Mouse (Mus musculus) limb, embryonic 15.5 days (tissue): ENCODE results near the gene Arhgef18. TPM values are rescaled to one million over a fixed set of nuclear protein-coding genes. Genes with fewer than 3 reads are reported as not detected.
A peak's percentile ranks its signal among the peaks of the same experiment; 100 is the strongest.

Experiments used
- ATAC-seq: fragments of 200-750 bp; cut with Nextera tagmentation; 2 replicates; pipeline ENCODE4 v1.8.0; 2017; ENCODE audit warnings: low read depth, moderate TSS enrichment; ENCODE audit not compliant: insufficient number of reproducible peaks, low FRiP score, low TSS enrichment
- H3K27ac ChIP-seq: fragments of 300-500 bp; sonication (generic); 2 replicates; pipeline ENCODE4 v1.5.1; 2015; ENCODE audit warnings: moderate library complexity, mild to moderate bottlenecking, inconsistent platforms
- H3K27me3 ChIP-seq: fragments of 300-500 bp; sonication (generic); 2 replicates; pipeline ENCODE4 v1.6.1; 2015; ENCODE audit warnings: inconsistent platforms
- H3K36me3 ChIP-seq: fragments of 300-500 bp; sonication (generic); 2 replicates; pipeline ENCODE4 v1.6.1; 2015; ENCODE audit warnings: inconsistent platforms
- H3K4me1 ChIP-seq: fragments of 300-500 bp; sonication (generic); 2 replicates; pipeline ENCODE4 v1.6.1; 2015; ENCODE audit warnings: inconsistent platforms
- H3K4me2 ChIP-seq: fragments of 300-500 bp; sonication (generic); 2 replicates; pipeline ENCODE4 v1.6.1; 2015; ENCODE audit warnings: mild to moderate bottlenecking, inconsistent platforms
- H3K4me3 ChIP-seq: fragments of 300-500 bp; sonication (generic); 2 replicates; pipeline ENCODE4 v1.5.1; 2015; ENCODE audit warnings: mild to moderate bottlenecking, inconsistent platforms
- H3K9ac ChIP-seq: fragments of 300-500 bp; sonication (generic); 2 replicates; pipeline ENCODE4 v1.6.1; 2015; ENCODE audit warnings: inconsistent platforms
- H3K9me3 ChIP-seq: fragments of 300-500 bp; sonication (generic); 2 replicates; pipeline ENCODE4 v1.6.1; 2016; ENCODE audit warnings: inconsistent platforms
- WGBS: fragments of 180-500 bp; shearing (Covaris S2); methylation state at CpG from one replicate; pipeline ENCODE4 v1.1.7; 2015; 5-methylcytosine and 5-hydroxymethylcytosine counted together
- polyA plus RNA-seq: library from polyadenylated mRNA; unstranded; fragments of >200 nt; fragmentation: Nextera tagmentation; extraction: Ambion mirVana; gene quantifications from 2 replicates; pipeline ENCODE4 v1.2.1, GENCODE M21; 2015

The Arhgef18 gene
- polyA plus RNA-seq, 1 experiment from 2014 or later: 8.4 TPM

- Histone ChIP-seq H3K4me3 (peak within 1 kb of the TSS; percentile 56), H3K9me3 (no peaks in the 10 kb centered on the region), H3K27me3 (no peaks in the 10 kb centered on the region), H3K4me2 (peak within 1 kb of the TSS; percentile 75), H3K9ac (peak within 1 kb of the TSS; percentile 45), H3K27ac (peak within 1 kb of the TSS; percentile 82), H3K4me1 (peaks cover 8% of the 10 kb centered on the region; the same call in 1 of the 2 replicates), H3K36me3 (no peaks in the 10 kb centered on the region)
- ATAC-seq: peak; percentile 85
- WGBS: 6% methylated on average over 32 of the region's 32 CpGs
Measured at GRCm38 (mm10) chr8:3467006-3467885, 74.4 kb downstream of the Arhgef18 start, which contains the start of gene Pex11g. Gene Pex11g (minus strand): TSS chr8:3467680.

GRCm38 (mm10) chr8:3467886-3468545 lies 75.2 kb downstream of the Arhgef18 start:
- ATAC-seq: no peak
- Histone ChIP-seq H3K27ac (peak overlapping the region; percentile 82), H3K36me3 (no peaks in the 10 kb centered on the region), H3K27me3 (no peaks in the 10 kb centered on the region), H3K9ac (peak overlapping the region; percentile 45; the same call in 1 of the 2 replicates), H3K9me3 (no peaks in the 10 kb centered on the region), H3K4me2 (peak overlapping the region; percentile 75), H3K4me1 (peaks cover 8% of the 10 kb centered on the region; the same call in 1 of the 2 replicates), H3K4me3 (peak overlapping the region; percentile 56)
- WGBS: 54% methylated on average over 9 of the region's 9 CpGs

- Histone ChIP-seq H3K27me3 (no peaks in the 10 kb centered on the region), H3K36me3 (no peaks in the 10 kb centered on the region), H3K4me2 (no peak overlapping the region), H3K4me1 (peaks cover 8% of the 10 kb centered on the region; the same call in 1 of the 2 replicates), H3K9me3 (no peaks in the 10 kb centered on the region), H3K9ac (no peak overlapping the region), H3K4me3 (no peak overlapping the region), H3K27ac (no peak overlapping the region)
- ATAC-seq: no peak
- 94% methylated on average over 1 of the region's 1 CpGs for WGBS
Measured at GRCm38 (mm10) chr8:3468838-3469237, 76.0 kb downstream of the Arhgef18 start.

GRCm38 (mm10) chr8:3470562-3470961 lies 77.8 kb downstream of the Arhgef18 start, which contains the start of gene Tex45:
Gene Tex45 (plus strand): TSS chr8:3470862.
- Histone ChIP-seq H3K4me3 (no peak within 1 kb of the TSS), H3K9me3 (no peaks in the 10 kb centered on the region), H3K4me2 (no peak within 1 kb of the TSS), H3K27me3 (peaks cover 5% of the 10 kb centered on the region; the same call in 1 of the 2 replicates), H3K9ac (no peak within 1 kb of the TSS), H3K36me3 (no peaks in the 10 kb centered on the region), H3K4me1 (peaks cover 8% of the 10 kb centered on the region; the same call in 1 of the 2 replicates), H3K27ac (no peak within 1 kb of the TSS)
- ATAC-seq: no peak

GRCm38 (mm10) chr8:3475715-3476429 lies 83.1 kb downstream of the Arhgef18 start:
- peaks cover 12% of the 10 kb centered on the region for H3K27me3 ChIP-seq
- H3K36me3 ChIP-seq: no peaks in the 10 kb centered on the region
- ATAC-seq: no peak
- no peak overlapping the region for H3K27ac ChIP-seq
- peak overlapping the region; percentile 20 for H3K4me3 ChIP-seq
- WGBS: 24% methylated on average over 37 of the region's 37 CpGs
- H3K9me3 ChIP-seq: no peaks in the 10 kb centered on the region
- 0 out of 2 replicates have a peak, but pooled peaks cover 3% of the 10 kb centered on the region for H3K4me1 ChIP-seq
- H3K9ac ChIP-seq: no peak overlapping the region
- H3K4me2 ChIP-seq: peak overlapping the region; percentile 42

- ATAC-seq: no peak
- Histone ChIP-seq H3K9me3 (no peaks in the 10 kb centered on the region), H3K27ac (no peak overlapping the region), H3K4me2 (no peak overlapping the region), H3K4me1 (0 out of 2 replicates have a peak, but pooled peaks cover 3% of the 10 kb centered on the region), H3K36me3 (no peaks in the 10 kb centered on the region), H3K4me3 (no peak overlapping the region), H3K9ac (no peak overlapping the region), H3K27me3 (peaks cover 10% of the 10 kb centered on the region)
- 66% methylated on average over 4 of the region's 4 CpGs for WGBS
Measured at GRCm38 (mm10) chr8:3480221-3480785, 87.5 kb downstream of the Arhgef18 start.

GRCm38 (mm10) chr8:3481605-3482004 lies 88.8 kb downstream of the Arhgef18 start:
- H3K9me3 ChIP-seq: no peaks in the 10 kb centered on the region
- H3K4me3 ChIP-seq: no peak overlapping the region
- no peak overlapping the region for H3K9ac ChIP-seq
- no peak for ATAC-seq
- H3K27me3 ChIP-seq: no peaks in the 10 kb centered on the region
- 64% methylated on average over 5 of the region's 5 CpGs for WGBS
- no peak overlapping the region for H3K27ac ChIP-seq
- no peak overlapping the region for H3K4me2 ChIP-seq
- no peaks in the 10 kb centered on the region for H3K36me3 ChIP-seq
- H3K4me1 ChIP-seq: no peaks in the 10 kb centered on the region

- 85% methylated on average over 22 of the region's 22 CpGs for WGBS
- Histone ChIP-seq H3K36me3 (no peaks in the 10 kb centered on the region), H3K27ac (no peak overlapping the region), H3K9me3 (no peaks in the 10 kb centered on the region), H3K27me3 (no peaks in the 10 kb centered on the region), H3K4me1 (no peaks in the 10 kb centered on the region), H3K4me3 (no peak overlapping the region), H3K4me2 (no peak overlapping the region), H3K9ac (no peak overlapping the region)
- ATAC-seq: no peak
Measured at GRCm38 (mm10) chr8:3482240-3482740, 89.5 kb downstream of the Arhgef18 start.

- Histone ChIP-seq H3K9me3 (no peaks in the 10 kb centered on the region), H3K27me3 (no peaks in the 10 kb centered on the region), H3K4me1 (no peaks in the 10 kb centered on the region), H3K4me2 (no peak overlapping the region), H3K4me3 (no peak overlapping the region), H3K36me3 (no peaks in the 10 kb centered on the region), H3K27ac (no peak overlapping the region), H3K9ac (no peak overlapping the region)
- WGBS: 73% methylated on average over 7 of the region's 7 CpGs
- ATAC-seq: no peak
Measured at GRCm38 (mm10) chr8:3483546-3483945, 90.7 kb downstream of the Arhgef18 start.

- WGBS: 24% methylated on average over 5 of the region's 5 CpGs
- Histone ChIP-seq H3K4me3 (no peak overlapping the region), H3K4me1 (no peaks in the 10 kb centered on the region), H3K27me3 (no peaks in the 10 kb centered on the region), H3K9ac (no peak overlapping the region), H3K4me2 (no peak overlapping the region), H3K27ac (no peak overlapping the region), H3K36me3 (no peaks in the 10 kb centered on the region), H3K9me3 (no peaks in the 10 kb centered on the region)
- no peak for ATAC-seq
Measured at GRCm38 (mm10) chr8:3485192-3485591, 92.4 kb downstream of the Arhgef18 start.
